Mouse (Mus musculus) kidney, embryonic 15.5 days (tissue): Measurements from ENCODE around the gene Yaf2. TPM values are rescaled to one million over a fixed set of nuclear protein-coding genes. Genes with fewer than 3 reads are reported as not detected.
A peak's percentile ranks its signal among the peaks of the same experiment; 100 is the strongest.
"Not testable (repeated sequence)": the region's sequence is repeated elsewhere in the genome, so short reads cannot be mapped to it uniquely, and the experiment has no call there.

Experiments
- ATAC-seq: fragments of 200-750 bp; cut with Nextera tagmentation; replicated peaks from 2 replicates; pipeline ENCODE4 v1.8.0; 2017; ENCODE audit warnings: moderate TSS enrichment; ENCODE audit not compliant: low FRiP score
- H3K27ac ChIP-seq: fragments of 300-500 bp; sonication (generic); 2 replicates; pipeline ENCODE4 v1.5.1; 2015; ENCODE audit warnings: mild to moderate bottlenecking, inconsistent platforms
- H3K27me3 ChIP-seq: fragments of 300-500 bp; sonication (generic); 2 replicates; pipeline ENCODE4 v1.6.1; 2015; ENCODE audit warnings: inconsistent platforms
- H3K36me3 ChIP-seq: fragments of 300-500 bp; sonication (generic); 2 replicates; pipeline ENCODE4 v1.6.1; 2015; ENCODE audit warnings: inconsistent platforms
- H3K4me1 ChIP-seq: fragments of 300-500 bp; sonication (generic); 2 replicates; pipeline ENCODE4 v1.6.1; 2015; ENCODE audit warnings: inconsistent platforms
- H3K4me2 ChIP-seq: fragments of 300-500 bp; sonication (generic); 2 replicates; pipeline ENCODE4 v1.6.1; 2015; ENCODE audit warnings: moderate library complexity, mild to moderate bottlenecking, inconsistent platforms
- H3K4me3 ChIP-seq: fragments of 300-500 bp; sonication (generic); replicated peaks from 2 replicates; pipeline ENCODE4 v1.5.1; 2015; ENCODE audit warnings: mild to moderate bottlenecking, inconsistent platforms
- H3K9ac ChIP-seq: fragments of 300-500 bp; sonication (generic); 2 replicates; pipeline ENCODE4 v1.6.1; 2015; ENCODE audit warnings: mild to moderate bottlenecking, inconsistent platforms
- H3K9me3 ChIP-seq: fragments of 300-500 bp; sonication (generic); replicated peaks from 2 replicates; pipeline ENCODE4 v1.6.1; 2016; ENCODE audit warnings: inconsistent platforms
- WGBS: fragments of 180-500 bp; shearing (Covaris S2); methylation state at CpG from one replicate; pipeline ENCODE4 v1.1.7; 2015; ENCODE audit warnings: mixed read lengths; 5-methylcytosine and 5-hydroxymethylcytosine counted together
- polyA plus RNA-seq: library from polyadenylated mRNA; unstranded; fragments of >200 nt; fragmentation: Nextera tagmentation; extraction: Ambion mirVana; gene quantifications from 2 replicates; pipeline ENCODE4 v1.2.1, GENCODE M21; 2015

The Yaf2 gene
- 99.1 and 100 TPM in 2 replicates for polyA plus RNA-seq

DNA sequence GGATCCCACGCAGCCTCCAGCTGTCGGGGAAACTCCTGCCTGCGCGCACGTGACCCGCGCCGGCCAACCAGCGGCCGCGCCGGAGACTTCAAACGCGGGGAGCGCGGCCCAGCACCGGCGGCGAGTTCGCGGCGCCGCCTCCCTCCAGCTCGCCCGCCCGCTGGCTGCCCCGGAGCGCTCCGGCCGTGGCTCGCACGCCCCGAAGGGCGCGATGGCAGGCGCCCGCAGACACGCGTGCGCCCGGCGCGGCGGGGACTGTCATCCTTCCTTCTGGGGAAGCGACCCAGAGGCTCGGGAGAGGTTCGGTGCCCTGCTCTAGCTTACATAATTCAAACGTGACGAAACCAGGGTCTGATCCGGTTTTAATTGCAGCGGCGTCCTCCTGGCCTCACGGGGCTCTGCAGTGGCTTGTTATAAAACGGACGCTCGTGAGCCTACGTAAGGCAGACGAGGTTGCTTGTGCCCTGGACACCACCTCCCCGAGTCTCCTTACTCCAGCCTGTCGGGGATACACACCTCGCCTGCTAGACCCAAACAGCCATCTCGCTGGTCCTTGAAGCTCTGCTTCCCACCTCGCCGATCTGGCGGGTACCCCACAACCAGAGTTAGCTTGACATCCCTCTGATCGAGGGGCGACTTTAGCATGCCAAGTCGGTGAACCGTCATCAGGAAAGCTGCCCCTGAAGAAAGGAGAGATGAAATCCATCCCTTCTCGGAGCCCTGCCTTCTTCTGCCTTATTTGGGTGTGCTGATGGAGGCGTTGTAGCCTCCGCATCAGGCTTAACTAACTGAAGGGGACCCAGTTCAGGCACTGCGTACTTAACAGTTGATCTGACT, at the start of gene Yaf2:
TSS of gene Yaf2 (minus strand) at position 11 of the 837 bp plus-strand sequence.
- H3K4me1 ChIP-seq, result peaks cover 15% of the 10 kb centered on the region
- H3K27ac ChIP-seq, result peak within 1 kb of the TSS; percentile 97
- WGBS, result under 1% methylated on average over 71 of the region's 73 CpGs
- peak within 1 kb of the TSS; percentile 90 for H3K4me2 ChIP-seq
- no peaks in the 10 kb centered on the region for H3K9me3 ChIP-seq
- H3K27me3 ChIP-seq, result no peaks in the 10 kb centered on the region
- peak; percentile 94 for ATAC-seq
- H3K4me3 ChIP-seq, result peak within 1 kb of the TSS; percentile 87
- H3K9ac ChIP-seq, result peak within 1 kb of the TSS; percentile 85
- H3K36me3 ChIP-seq, result peaks cover 11% of the 10 kb centered on the region

GRCm38 (mm10) chr15:93381337-93381736, 44.6 kb upstream of the Yaf2 start:
- H3K27me3 ChIP-seq, result no peaks in the 10 kb centered on the region
- no peak overlapping the region for H3K9ac ChIP-seq
- 54% methylated on average over 5 of the region's 5 CpGs for WGBS
- H3K36me3 ChIP-seq, result peaks cover 21% of the 10 kb centered on the region
- H3K4me3 ChIP-seq, result no peak overlapping the region
- H3K9me3 ChIP-seq, result no peaks in the 10 kb centered on the region
- no peak overlapping the region for H3K27ac ChIP-seq
- no peaks in the 10 kb centered on the region for H3K4me1 ChIP-seq
- ATAC-seq, result no peak
- H3K4me2 ChIP-seq, result no peak overlapping the region

DNA sequence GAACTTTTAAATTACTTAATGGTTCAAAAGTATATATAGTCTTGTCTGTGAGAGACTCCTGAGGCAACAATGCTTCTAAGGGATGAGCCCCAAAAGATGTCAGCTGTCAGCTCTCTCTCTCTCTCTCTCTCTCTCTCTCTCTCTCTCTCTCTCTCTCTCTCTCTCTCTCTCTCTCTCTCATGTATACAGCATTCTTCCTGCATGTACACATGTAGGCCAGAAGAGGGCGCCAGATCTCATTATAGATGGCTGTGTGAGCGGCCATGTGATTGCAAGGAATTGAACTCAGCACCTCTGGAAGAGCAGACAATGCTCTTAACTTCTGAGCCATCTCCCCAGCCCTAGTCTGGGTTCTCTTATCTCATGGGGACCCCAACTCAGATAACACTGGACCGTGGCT, 42.4 kb upstream of the Yaf2 start:
- Histone ChIP-seq H3K4me1 (no peaks in the 10 kb centered on the region), H3K27me3 (no peaks in the 10 kb centered on the region), H3K4me3 (no peak overlapping the region), H3K36me3 (peaks cover 4% of the 10 kb centered on the region; the same call in 1 of the 2 replicates), H3K9ac (no peak overlapping the region), H3K27ac (no peak overlapping the region), H3K4me2 (no peak overlapping the region), H3K9me3 (no peaks in the 10 kb centered on the region)
- WGBS, result 78% methylated on average over 3 of the region's 3 CpGs
- no peak for ATAC-seq

DNA sequence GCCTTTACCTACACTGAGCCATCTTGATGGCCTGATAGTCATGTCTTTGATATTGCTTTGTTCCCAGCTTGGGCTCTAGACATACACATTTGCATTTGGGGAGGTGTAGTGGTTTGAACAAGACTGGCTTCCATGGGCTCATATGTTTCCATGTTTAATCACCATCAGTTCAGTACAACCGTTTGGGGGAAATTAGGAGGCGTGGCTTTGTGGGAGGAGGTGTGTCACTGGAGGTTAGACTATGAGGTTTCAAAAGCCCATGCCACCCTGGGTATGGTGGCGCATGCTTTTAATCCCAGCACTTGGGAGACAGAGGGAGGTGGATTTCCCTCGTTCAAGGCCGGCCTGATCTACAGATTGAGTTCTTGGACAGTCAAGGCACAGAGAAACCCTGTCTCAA, 39.0 kb upstream of the Yaf2 start:
- Histone ChIP-seq H3K27me3 (no peaks in the 10 kb centered on the region), H3K27ac (no peak overlapping the region), H3K4me3 (no peak overlapping the region), H3K36me3 (no peaks in the 10 kb centered on the region), H3K4me1 (no peaks in the 10 kb centered on the region), H3K4me2 (no peak overlapping the region), H3K9me3 (no peaks in the 10 kb centered on the region), H3K9ac (no peak overlapping the region)
- 93% methylated on average over 5 of the region's 5 CpGs for WGBS
- no peak for ATAC-seq

DNA sequence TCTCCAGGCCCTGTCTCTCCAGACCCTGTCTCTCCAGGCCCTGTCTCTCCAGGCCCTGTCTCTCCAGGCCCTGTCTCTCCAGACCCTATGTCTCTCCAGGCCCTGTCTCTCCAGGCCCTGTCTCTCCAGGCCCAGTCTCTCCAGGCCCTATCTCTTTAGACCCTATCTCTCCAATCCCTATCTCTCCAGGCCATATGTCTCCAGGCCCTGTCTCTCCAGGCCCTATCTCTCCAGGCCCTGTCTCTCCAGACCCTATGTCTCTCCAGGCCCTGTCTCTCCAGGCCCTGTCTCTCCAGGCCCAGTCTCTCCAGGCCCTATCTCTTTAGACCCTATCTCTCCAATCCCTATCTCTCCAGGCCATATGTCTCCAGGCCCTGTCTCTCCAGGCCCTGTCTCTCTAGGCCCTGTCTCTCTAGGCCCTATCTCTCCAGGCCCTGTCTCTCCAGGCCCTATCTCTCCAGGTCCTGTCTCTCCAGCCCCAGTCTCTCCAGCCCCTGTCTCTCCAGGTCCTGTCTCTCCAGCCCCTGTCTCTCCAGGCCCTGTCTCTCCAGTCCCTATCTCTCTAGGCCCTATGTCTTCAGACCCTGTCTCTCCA, 35.9 kb upstream of the Yaf2 start:
- peaks cover 14% of the 10 kb centered on the region for H3K4me1 ChIP-seq
- ATAC-seq, H3K27me3 ChIP-seq, H3K9ac ChIP-seq, H3K36me3 ChIP-seq, H3K4me3 ChIP-seq, H3K4me2 ChIP-seq, H3K9me3 ChIP-seq, H3K27ac ChIP-seq: not testable (repeated sequence)

- 82% methylated on average over 2 of the region's 2 CpGs for WGBS
- Histone ChIP-seq H3K4me1 (peaks cover 14% of the 10 kb centered on the region), H3K9ac (no peak overlapping the region), H3K27ac (no peak overlapping the region), H3K4me2 (no peak overlapping the region), H3K4me3 (no peak overlapping the region), H3K27me3 (no peaks in the 10 kb centered on the region), H3K9me3 (no peaks in the 10 kb centered on the region), H3K36me3 (no peaks in the 10 kb centered on the region)
- no peak for ATAC-seq
Measured at GRCm38 (mm10) chr15:93371838-93372237, 35.1 kb upstream of the Yaf2 start.

DNA sequence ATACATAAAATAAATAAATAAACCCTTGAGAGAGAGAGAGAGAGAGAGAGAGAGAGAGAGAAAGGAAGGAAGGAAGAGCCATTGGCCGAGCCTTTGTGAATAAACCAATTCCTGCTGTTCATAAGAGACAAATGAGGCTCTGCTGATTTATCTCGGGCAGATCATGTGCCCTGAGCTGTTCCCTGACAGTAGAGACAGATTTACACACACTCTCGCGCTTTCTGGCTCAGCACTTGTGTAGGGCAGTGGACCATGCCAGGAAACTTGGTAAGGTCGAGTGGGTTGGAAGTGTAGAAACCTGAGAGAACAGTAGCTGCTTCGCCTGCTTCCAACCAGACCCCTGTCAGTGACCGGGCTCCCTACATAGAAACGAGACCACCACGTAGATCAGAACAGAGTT, 31.8 kb upstream of the Yaf2 start:
- H3K27me3 ChIP-seq, result no peaks in the 10 kb centered on the region
- ATAC-seq, result peak; percentile 90
- H3K9me3 ChIP-seq, result no peaks in the 10 kb centered on the region
- 21% methylated on average over 9 of the region's 9 CpGs for WGBS
- H3K9ac ChIP-seq, result no peak overlapping the region
- H3K27ac ChIP-seq, result no peak overlapping the region
- H3K4me2 ChIP-seq, result peak overlapping the region; percentile 36
- H3K4me3 ChIP-seq, result no peak overlapping the region
- peaks cover 14% of the 10 kb centered on the region for H3K4me1 ChIP-seq
- no peaks in the 10 kb centered on the region for H3K36me3 ChIP-seq

DNA sequence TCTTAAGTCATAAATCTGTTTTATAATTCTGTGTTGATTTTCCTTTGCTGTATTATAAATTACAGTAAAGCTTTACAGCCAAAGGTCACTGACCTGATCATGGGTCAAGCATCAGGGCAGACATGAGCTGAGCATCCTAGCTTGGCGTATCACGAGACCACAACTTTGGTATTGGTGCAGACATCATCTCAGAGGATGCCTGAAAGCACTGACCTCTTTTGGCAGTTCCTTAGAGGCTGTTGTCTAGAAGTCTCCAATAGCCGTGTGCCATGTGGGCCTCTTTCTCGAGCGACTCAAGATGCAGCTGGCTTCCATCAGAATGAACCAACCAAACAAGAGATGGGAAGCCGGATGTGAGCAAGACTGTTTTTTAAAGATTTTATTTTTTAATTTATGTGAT, 28.8 kb upstream of the Yaf2 start:
- Histone ChIP-seq H3K9me3 (no peaks in the 10 kb centered on the region), H3K27me3 (no peaks in the 10 kb centered on the region), H3K27ac (no peak overlapping the region), H3K4me3 (no peak overlapping the region), H3K36me3 (no peaks in the 10 kb centered on the region), H3K4me2 (no peak overlapping the region), H3K4me1 (peaks cover 14% of the 10 kb centered on the region), H3K9ac (no peak overlapping the region)
- 55% methylated on average over 6 of the region's 6 CpGs for WGBS
- peak; percentile 59 for ATAC-seq

- H3K9me3 ChIP-seq, result no peaks in the 10 kb centered on the region
- WGBS, result 92% methylated on average over 18 of the region's 19 CpGs
Measured at GRCm38 (mm10) chr15:93358346-93359095, 21.8 kb upstream of the Yaf2 start.

GRCm38 (mm10) chr15:93340630-93341379, 4.1 kb upstream of the Yaf2 start:
- WGBS, result 85% methylated on average over 10 of the region's 10 CpGs
- Histone ChIP-seq H3K9ac (no peak overlapping the region), H3K36me3 (no peaks in the 10 kb centered on the region), H3K4me2 (no peak overlapping the region), H3K9me3 (no peaks in the 10 kb centered on the region), H3K27ac (no peak overlapping the region), H3K4me1 (peaks cover 7% of the 10 kb centered on the region; the same call in 1 of the 2 replicates), H3K4me3 (no peak overlapping the region), H3K27me3 (no peaks in the 10 kb centered on the region)
- no peak for ATAC-seq

More at GRCm38 (mm10) chr15:93358346-93359095, 21.8 kb upstream of the Yaf2 start:
- no peaks in the 10 kb centered on the region for H3K27me3 ChIP-seq
- no peak overlapping the region for H3K9ac ChIP-seq
- ATAC-seq, result no peak
- H3K4me2 ChIP-seq, result no peak overlapping the region
- H3K27ac ChIP-seq, result no peak overlapping the region
- no peaks in the 10 kb centered on the region for H3K4me1 ChIP-seq
- H3K36me3 ChIP-seq, result no peaks in the 10 kb centered on the region
- no peak overlapping the region for H3K4me3 ChIP-seq

GRCm38 (mm10) chr15:93336658-93336924, 144 bp downstream of the Yaf2 start:
- H3K27me3 ChIP-seq, result no peaks in the 10 kb centered on the region
- WGBS, result 0% methylated on average over 45 of the region's 52 CpGs

More at GRCm38 (mm10) chr15:93336658-93336924, 144 bp downstream of the Yaf2 start:
- H3K4me3 ChIP-seq, result peak overlapping the region; percentile 87
- H3K4me2 ChIP-seq, result peak overlapping the region; percentile 90
- H3K9me3 ChIP-seq, result no peaks in the 10 kb centered on the region
- H3K27ac ChIP-seq, result peak overlapping the region; percentile 97
- no peak; the same call in 1 of the 2 replicates for ATAC-seq
- peak overlapping the region; percentile 85 for H3K9ac ChIP-seq
- H3K4me1 ChIP-seq, result peaks cover 15% of the 10 kb centered on the region
- H3K36me3 ChIP-seq, result peaks cover 11% of the 10 kb centered on the region
